Mouse (Mus musculus): ENCODE results near the gene Rab9.

- TF ChIP-seq POLR2A (IDR thresholded peaks at IDR 0.05; ENCODE audit: insufficient read depth, low read length), result no peak
- no peak for TF ChIP-seq CTCF (IDR thresholded peaks at IDR 0.05; ENCODE audit: low read depth, low read length)
These were observed 44.9 kb downstream of the Rab9 start for GRCm38 (mm10) chrX:166434812-166435211.
